Mouse (Mus musculus) forebrain, embryonic 11.5 days (tissue): ENCODE results near the gene Arpc5l. TPM values are rescaled to one million over a fixed set of nuclear protein-coding genes. Genes with fewer than 3 reads are reported as not detected.

Experiments
- ATAC-seq: fragments of 200-750 bp; cut with Nextera tagmentation; replicated peaks from 2 replicates; pipeline ENCODE4 v1.8.0; 2017; ENCODE audit warnings: moderate TSS enrichment; ENCODE audit not compliant: low FRiP score
- DNase-seq: peaks from one replicate; pipeline ENCODE4 v3.0.0-alpha.2; 2017; ENCODE audit warnings: low spot score
- H3K27ac ChIP-seq: fragments of 300-500 bp; sonication (generic); 2 replicates; pipeline ENCODE4 v1.5.1; 2014; ENCODE audit warnings: low read depth, low read length
- H3K27me3 ChIP-seq: fragments of 300-500 bp; sonication (generic); 2 replicates; pipeline ENCODE4 v1.6.1; 2014; ENCODE audit warnings: mild to moderate bottlenecking, low read length, mixed read lengths; ENCODE audit not compliant: control insufficient read depth, insufficient read depth
- H3K36me3 ChIP-seq: fragments of 300-500 bp; sonication (generic); 2 replicates; pipeline ENCODE4 v1.6.1; 2014; ENCODE audit warnings: mild to moderate bottlenecking, low read length, moderate library complexity, mixed read lengths; ENCODE audit not compliant: control insufficient read depth, insufficient read depth
- H3K4me1 ChIP-seq: fragments of 300-500 bp; sonication (generic); replicated peaks from 2 replicates; pipeline ENCODE4 v1.6.1; 2014; ENCODE audit warnings: low read length, mixed read lengths; ENCODE audit not compliant: control insufficient read depth, insufficient read depth
- H3K4me2 ChIP-seq: fragments of 300-500 bp; sonication (generic); 2 replicates; pipeline ENCODE4 v1.6.1; 2014; ENCODE audit warnings: low read depth, mild to moderate bottlenecking, low read length, moderate library complexity, mixed read lengths; ENCODE audit not compliant: severe bottlenecking
- H3K4me3 ChIP-seq: fragments of 300-500 bp; sonication (generic); 2 replicates; pipeline ENCODE4 v1.5.1; 2014; ENCODE audit warnings: low read depth, low read length
- H3K9ac ChIP-seq: fragments of 300-500 bp; sonication (generic); 2 replicates; pipeline ENCODE4 v1.6.1; 2014; ENCODE audit warnings: low read length
- H3K9me3 ChIP-seq: fragments of 300-500 bp; sonication (generic); 2 replicates; pipeline ENCODE4 v1.6.1; 2016; ENCODE audit warnings: low read length, mixed read lengths; ENCODE audit not compliant: control insufficient read depth
- whole genome bisulfite sequencing: fragments of 180-500 bp; shearing (Covaris S2); extraction: QIAGEN DNeasy Blood & Tissue Kit; methylation state at CpG from one replicate; pipeline ENCODE4 v1.1.7; 2014; 5-methylcytosine and 5-hydroxymethylcytosine counted together
- polyA plus RNA-seq: library from polyadenylated mRNA; unstranded; fragments of >200 nt; fragmentation: Nextera tagmentation; extraction: Ambion mirVana; gene quantifications from 2 replicates; pipeline ENCODE4 v1.2.1, GENCODE M21; 2014

The Arpc5l gene
- 146 and 147 TPM in 2 replicates for polyA plus RNA-seq

DNA sequence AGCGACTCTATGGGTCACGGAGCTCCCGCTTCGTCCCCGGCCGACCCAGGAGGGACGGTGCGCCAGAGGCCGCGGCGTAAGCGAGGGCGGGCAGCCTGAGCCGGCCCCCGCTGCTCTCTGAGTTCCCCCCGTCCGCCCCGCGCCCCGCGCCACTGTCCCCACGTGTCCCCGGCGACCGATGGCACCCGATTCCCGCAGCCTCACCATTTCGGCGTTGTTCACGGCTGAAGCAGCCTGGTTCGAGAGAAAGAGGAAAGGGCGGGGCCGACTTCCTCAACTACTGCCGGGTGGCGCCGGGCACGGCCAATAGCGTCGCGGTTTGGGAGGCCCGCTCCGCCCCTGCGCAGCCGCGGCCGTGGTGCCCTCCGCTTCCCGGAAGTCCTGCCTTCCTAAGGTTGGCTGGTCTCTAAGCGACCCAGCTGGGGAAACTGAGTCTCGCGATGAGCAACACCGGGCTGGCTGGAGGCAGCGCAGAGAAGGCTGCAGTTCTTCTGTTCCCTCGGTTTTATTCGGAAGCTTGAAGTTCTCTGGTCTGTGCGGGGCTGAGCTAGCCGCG lies at the start of gene Arpc5l:
Arpc5l (plus strand) TSS at position 469 of the 556 bp plus-strand sequence.
- Histone ChIP-seq H3K4me3 (peak within 1 kb of the TSS; percentile 77), H3K4me2 (peak within 1 kb of the TSS; percentile 75), H3K4me1 (peaks cover 21% of the 10 kb centered on the region), H3K36me3 (peaks cover 21% of the 10 kb centered on the region), H3K9me3 (no peaks in the 10 kb centered on the region), H3K9ac (peak within 1 kb of the TSS; percentile 94), H3K27me3 (no peaks in the 10 kb centered on the region), H3K27ac (peak within 1 kb of the TSS; percentile 82)
- WGBS: under 1% methylated on average over 53 of the region's 58 CpGs
- ATAC-seq: peak; percentile 89
- peak; percentile 95 for DNase-seq

- H3K27me3 ChIP-seq: no peaks in the 10 kb centered on the region
- H3K36me3 ChIP-seq: no peaks in the 10 kb centered on the region
- H3K4me3 ChIP-seq: no peak overlapping the region
- WGBS: 96% methylated on average over 2 of the region's 2 CpGs
- no peak overlapping the region for H3K4me2 ChIP-seq
- DNase-seq (no peak), ATAC-seq (no peak)
- H3K27ac ChIP-seq: no peak overlapping the region
- H3K9me3 ChIP-seq: no peaks in the 10 kb centered on the region
- no peaks in the 10 kb centered on the region for H3K4me1 ChIP-seq
- no peak overlapping the region for H3K9ac ChIP-seq
Observed at GRCm38 (mm10) chr2:38956062-38956461, 49.1 kb upstream of the Arpc5l start.

DNA sequence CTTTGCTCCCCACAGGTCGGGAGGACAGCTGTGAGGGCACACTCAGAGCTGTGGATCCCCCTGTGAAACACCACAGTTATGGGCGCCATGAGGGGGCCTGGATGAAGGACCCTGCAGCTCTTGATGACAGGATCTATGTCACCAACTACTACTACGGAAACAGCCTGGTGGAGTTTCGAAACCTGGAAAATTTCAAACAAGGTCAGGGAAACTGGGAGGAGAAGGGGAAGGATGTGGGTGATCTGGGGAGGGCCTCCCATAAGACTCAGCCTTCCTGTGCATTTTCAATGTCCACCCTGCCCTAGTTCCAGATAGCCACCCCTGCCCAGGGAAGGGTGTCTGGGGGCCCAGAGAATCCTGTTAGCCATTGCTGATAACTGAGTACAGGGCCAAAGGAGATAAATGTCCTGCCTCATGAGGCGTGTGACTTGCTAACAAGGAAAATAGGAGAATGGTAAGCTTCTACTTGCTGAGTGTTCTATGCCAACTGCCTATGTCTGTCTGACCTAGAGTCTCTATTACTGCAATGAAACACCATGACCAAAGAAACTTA lies 47.4 kb upstream of the Arpc5l start:
- ATAC-seq (no peak), DNase-seq (no peak)
- Histone ChIP-seq H3K9ac (no peak overlapping the region), H3K4me1 (no peaks in the 10 kb centered on the region), H3K4me2 (no peak overlapping the region), H3K27me3 (no peaks in the 10 kb centered on the region), H3K36me3 (no peaks in the 10 kb centered on the region), H3K9me3 (no peaks in the 10 kb centered on the region), H3K27ac (no peak overlapping the region), H3K4me3 (no peak overlapping the region)
- WGBS: 83% methylated on average over 5 of the region's 5 CpGs

- Histone ChIP-seq H3K4me3 (no peak overlapping the region), H3K27ac (no peak overlapping the region), H3K9me3 (no peaks in the 10 kb centered on the region), H3K36me3 (no peaks in the 10 kb centered on the region), H3K4me2 (no peak overlapping the region), H3K9ac (no peak overlapping the region), H3K4me1 (no peaks in the 10 kb centered on the region), H3K27me3 (no peaks in the 10 kb centered on the region)
- 47% methylated on average over 4 of the region's 4 CpGs for WGBS
- DNase-seq: no peak
- ATAC-seq: no peak
Observed at GRCm38 (mm10) chr2:38964198-38964597, 41.0 kb upstream of the Arpc5l start.

GRCm38 (mm10) chr2:38969650-38970049 lies 35.5 kb upstream of the Arpc5l start:
- no peaks in the 10 kb centered on the region for H3K4me1 ChIP-seq
- WGBS: 94% methylated on average over 2 of the region's 2 CpGs
- ATAC-seq: no peak
- H3K9ac ChIP-seq: no peak overlapping the region
- no peak overlapping the region for H3K4me3 ChIP-seq
- no peaks in the 10 kb centered on the region for H3K27me3 ChIP-seq
- no peak overlapping the region for H3K27ac ChIP-seq
- H3K4me2 ChIP-seq: no peak overlapping the region
- H3K36me3 ChIP-seq: no peaks in the 10 kb centered on the region
- no peak for DNase-seq
- H3K9me3 ChIP-seq: no peaks in the 10 kb centered on the region

- H3K9me3 ChIP-seq: no peaks in the 10 kb centered on the region
- H3K9ac ChIP-seq: no peak overlapping the region
- ATAC-seq: no peak
- no peak overlapping the region for H3K4me3 ChIP-seq
- no peaks in the 10 kb centered on the region for H3K27me3 ChIP-seq
- no peak overlapping the region for H3K4me2 ChIP-seq
- WGBS: 86% methylated on average over 5 of the region's 5 CpGs
- H3K4me1 ChIP-seq: no peaks in the 10 kb centered on the region
- no peak overlapping the region for H3K27ac ChIP-seq
- no peaks in the 10 kb centered on the region for H3K36me3 ChIP-seq
- DNase-seq: no peak
Observed at GRCm38 (mm10) chr2:38970057-38970456, 35.1 kb upstream of the Arpc5l start.

DNA sequence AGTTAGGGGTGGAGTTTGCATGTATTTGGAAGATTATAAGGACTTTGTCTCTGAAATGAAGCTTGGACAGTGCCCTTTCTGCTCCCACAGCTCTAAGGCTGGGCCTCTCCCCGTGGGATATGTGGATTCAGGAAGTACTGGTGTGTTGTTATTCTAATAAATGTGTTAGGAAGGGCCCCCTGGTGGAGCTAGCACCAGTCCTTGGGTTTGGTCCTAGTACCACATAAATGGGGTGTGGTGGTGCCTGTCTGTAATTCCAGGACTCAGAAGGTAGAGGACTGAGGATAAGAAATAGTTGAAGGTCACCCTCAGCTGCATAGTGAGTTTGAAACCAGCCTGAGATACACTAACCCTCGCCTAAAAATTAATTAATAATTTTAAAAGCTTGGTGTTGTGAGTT lies 31.9 kb upstream of the Arpc5l start:
- WGBS: 43% methylated on average over 2 of the region's 2 CpGs
- H3K9me3 ChIP-seq: no peaks in the 10 kb centered on the region
- H3K36me3 ChIP-seq: no peaks in the 10 kb centered on the region
- no peak for ATAC-seq
- DNase-seq: no peak
- no peak overlapping the region for H3K4me2 ChIP-seq
- H3K4me3 ChIP-seq: no peak overlapping the region
- H3K27me3 ChIP-seq: no peaks in the 10 kb centered on the region
- no peak overlapping the region for H3K9ac ChIP-seq
- no peaks in the 10 kb centered on the region for H3K4me1 ChIP-seq
- no peak overlapping the region for H3K27ac ChIP-seq

GRCm38 (mm10) chr2:38973701-38974100 lies 31.4 kb upstream of the Arpc5l start:
- Histone ChIP-seq H3K36me3 (no peaks in the 10 kb centered on the region), H3K4me1 (no peaks in the 10 kb centered on the region), H3K9me3 (no peaks in the 10 kb centered on the region), H3K27ac (no peak overlapping the region), H3K9ac (no peak overlapping the region), H3K4me3 (no peak overlapping the region), H3K4me2 (no peak overlapping the region), H3K27me3 (no peaks in the 10 kb centered on the region)
- no peak for ATAC-seq
- WGBS: 87% methylated on average over 7 of the region's 7 CpGs
- no peak for DNase-seq

DNA sequence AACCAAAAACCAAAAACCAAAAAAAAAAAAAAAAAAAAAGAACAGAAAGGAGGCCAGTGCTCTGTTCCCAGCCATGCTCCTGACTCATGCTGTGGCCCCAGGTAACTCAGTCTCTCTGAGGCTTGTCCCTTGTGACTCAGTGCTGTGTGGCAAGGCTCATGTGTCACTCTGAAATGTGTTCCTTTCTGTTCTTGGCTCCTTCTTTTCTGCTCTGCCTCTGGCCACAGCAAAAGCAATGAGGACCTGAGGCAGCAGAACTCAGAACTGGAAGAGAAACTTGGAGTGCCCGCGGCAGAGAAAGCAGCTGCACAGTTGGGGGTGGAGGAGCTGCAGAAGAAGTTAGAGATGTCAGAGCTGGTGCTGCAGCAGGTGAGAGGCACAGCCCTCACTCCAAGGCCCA lies 31.0 kb upstream of the Arpc5l start:
- ATAC-seq: no peak
- Histone ChIP-seq H3K4me2 (no peak overlapping the region), H3K4me1 (no peaks in the 10 kb centered on the region), H3K9me3 (no peaks in the 10 kb centered on the region), H3K27me3 (no peaks in the 10 kb centered on the region), H3K36me3 (no peaks in the 10 kb centered on the region), H3K4me3 (no peak overlapping the region), H3K27ac (no peak overlapping the region), H3K9ac (no peak overlapping the region)
- 60% methylated on average over 2 of the region's 2 CpGs for WGBS
- DNase-seq: no peak
